Mouse (Mus musculus) lung, postnatal 4 days (tissue): Measurements from ENCODE around the gene Igf1.

Experiments used
- DNase-seq, 2 experiments: peaks; one replicate each; pipeline ENCODE4 v3.0.0; 2021

Igf1 gene

GRCm38 (mm10) chr10:87904324-87904723 lies 46.3 kb downstream of the Igf1 start:
- DNase-seq = peak in 1 of 2 experiments; percentile 28

GRCm38 (mm10) chr10:87905087-87905486 lies 47.0 kb downstream of the Igf1 start:
- DNase-seq = no peak

- DNase-seq = no peak
Observed at GRCm38 (mm10) chr10:87906121-87906520, 48.1 kb downstream of the Igf1 start.

- no peak for DNase-seq
Observed at GRCm38 (mm10) chr10:87906757-87907307, 48.8 kb downstream of the Igf1 start.

DNA sequence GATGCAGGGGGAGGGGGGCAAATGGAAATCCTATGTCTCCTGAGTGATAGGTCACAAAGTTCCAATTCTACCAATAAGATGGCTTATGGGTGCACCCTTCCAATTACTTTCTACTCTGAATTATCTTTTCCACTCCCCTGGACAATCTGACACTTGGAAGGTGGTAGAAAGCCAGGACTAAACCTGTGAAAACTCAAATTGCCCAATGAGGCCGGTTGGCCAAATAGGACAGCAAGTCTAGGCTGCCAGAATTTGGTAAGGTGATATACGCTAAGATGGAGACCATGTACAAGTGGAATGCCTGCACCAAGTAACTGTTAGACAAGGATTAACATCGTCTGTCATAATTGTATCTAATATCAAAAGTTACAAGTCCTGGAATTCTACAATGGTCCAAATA lies 55.8 kb downstream of the Igf1 start:
- no peak for DNase-seq

GRCm38 (mm10) chr10:87914932-87915331 lies 56.9 kb downstream of the Igf1 start:
- DNase-seq = no peak

DNA sequence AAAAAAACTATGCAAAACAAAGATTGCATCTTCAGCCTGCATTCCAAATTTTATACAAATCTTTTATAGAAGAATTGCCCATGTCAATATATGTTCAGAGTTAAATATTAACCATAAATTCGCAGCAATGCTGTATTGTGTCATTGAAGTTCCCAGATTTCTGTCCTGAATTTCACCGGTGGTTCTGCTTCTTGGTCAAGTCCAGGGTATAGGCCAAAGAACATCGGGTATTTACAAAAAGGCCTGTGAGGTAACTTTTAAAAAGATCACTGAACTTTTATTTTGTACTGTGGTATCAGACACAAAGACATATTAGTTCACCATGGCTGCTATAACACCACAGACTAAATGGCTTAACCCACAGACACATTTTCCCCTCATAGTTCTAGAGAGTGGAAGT lies 57.7 kb downstream of the Igf1 start:
- DNase-seq = no peak

GRCm38 (mm10) chr10:87922263-87922662 lies 64.2 kb downstream of the Igf1 start:
- DNase-seq = no peak

GRCm38 (mm10) chr10:87926564-87926963 lies 68.5 kb downstream of the Igf1 start:
- DNase-seq = no peak

GRCm38 (mm10) chr10:87927131-87927609 lies 69.1 kb downstream of the Igf1 start:
- peak; percentile 18 to 37 for DNase-seq

DNA sequence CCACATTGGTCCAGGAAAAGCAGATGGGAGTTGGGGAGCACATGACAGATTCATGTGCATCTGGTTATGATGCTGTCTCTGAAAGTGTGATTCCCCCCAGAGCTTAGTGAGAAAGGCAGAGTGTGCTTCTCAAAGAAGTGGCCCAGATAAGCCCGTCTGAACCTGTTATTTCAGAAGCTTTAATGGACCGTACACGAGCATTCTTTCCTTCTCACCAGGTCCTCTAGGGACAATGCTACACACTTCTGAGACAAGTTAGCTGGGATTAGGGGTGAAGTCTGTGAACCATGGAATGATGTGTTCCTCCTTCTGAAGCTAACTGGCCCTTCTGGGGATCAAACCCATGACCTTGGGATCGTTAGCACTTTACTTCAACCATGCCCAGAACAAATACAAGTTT lies 90.1 kb downstream of the Igf1 start:
- DNase-seq = no peak

- DNase-seq = no peak
Observed at GRCm38 (mm10) chr10:87971536-87971935, 113.5 kb downstream of the Igf1 start.

- no peak for DNase-seq
Observed at GRCm38 (mm10) chr10:87973911-87974631, 116.0 kb downstream of the Igf1 start.

DNA sequence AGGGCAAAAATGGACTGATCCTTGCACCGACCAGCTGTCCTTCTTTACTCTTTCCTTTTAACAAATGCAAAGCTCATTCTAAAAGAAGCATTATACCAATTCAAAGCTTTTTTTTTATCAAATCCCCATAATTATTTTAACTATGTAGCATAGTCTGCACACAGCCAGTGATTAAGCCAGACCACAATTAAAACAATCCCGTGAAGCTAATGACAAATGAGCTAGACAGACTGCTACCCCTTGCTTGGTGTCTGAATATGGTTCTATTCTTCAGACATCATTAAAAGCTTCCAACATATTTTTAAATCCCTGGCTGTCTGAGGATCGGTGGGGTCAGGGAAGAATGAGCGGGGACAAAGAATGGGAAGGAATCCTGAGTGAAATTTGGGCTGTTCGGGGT lies 127.3 kb downstream of the Igf1 start:
- no peak for DNase-seq

GRCm38 (mm10) chr10:87986201-87986600 lies 128.1 kb downstream of the Igf1 start:
- DNase-seq = no peak
